Mouse (Mus musculus): ENCODE data around the gene Ptma.
A peak's percentile ranks its signal among the peaks of the same experiment; 100 is the strongest.
"Not testable (repeated sequence)": the region's sequence is repeated elsewhere in the genome, so short reads cannot be mapped to it uniquely, and the experiment has no call there.

Ptma gene

DNA sequence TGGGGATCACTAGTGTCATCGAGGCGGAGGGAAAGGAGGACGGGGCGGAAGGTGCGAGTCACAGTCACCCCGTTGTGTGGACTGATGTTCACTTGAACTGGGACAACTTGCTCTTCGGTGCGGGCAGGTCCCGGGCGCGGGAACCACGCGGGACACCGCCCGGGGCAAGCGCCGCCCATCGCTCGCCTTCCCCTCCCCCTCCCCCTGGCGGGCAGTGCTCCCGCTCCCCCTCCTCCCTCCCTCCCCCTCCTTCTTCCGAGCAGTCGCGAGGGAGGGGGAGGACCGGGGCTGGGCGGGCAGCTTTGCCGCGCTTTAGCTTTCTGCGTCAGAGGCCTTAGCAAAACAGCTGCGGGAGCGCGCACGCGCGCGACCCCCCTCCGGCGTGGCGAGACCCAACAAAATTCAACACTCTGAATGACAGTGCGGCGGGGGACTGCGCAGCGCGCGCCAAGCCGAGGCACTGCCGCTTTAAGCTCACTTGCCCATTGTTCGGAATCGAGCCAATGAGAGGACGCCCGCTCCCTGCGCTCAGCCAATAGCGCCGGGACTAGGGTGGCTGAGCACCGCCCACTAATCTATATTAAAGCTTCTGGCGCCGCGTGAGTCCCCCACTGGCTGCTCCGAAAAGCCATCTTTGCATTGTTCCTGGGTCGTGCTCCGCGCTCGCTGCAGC lies at the start of gene Ptma:
TSS of gene Ptma (plus strand) at position 611 of the 673 bp plus-strand sequence.
- peak; percentile 99 to 100 for DNase-seq

DNA sequence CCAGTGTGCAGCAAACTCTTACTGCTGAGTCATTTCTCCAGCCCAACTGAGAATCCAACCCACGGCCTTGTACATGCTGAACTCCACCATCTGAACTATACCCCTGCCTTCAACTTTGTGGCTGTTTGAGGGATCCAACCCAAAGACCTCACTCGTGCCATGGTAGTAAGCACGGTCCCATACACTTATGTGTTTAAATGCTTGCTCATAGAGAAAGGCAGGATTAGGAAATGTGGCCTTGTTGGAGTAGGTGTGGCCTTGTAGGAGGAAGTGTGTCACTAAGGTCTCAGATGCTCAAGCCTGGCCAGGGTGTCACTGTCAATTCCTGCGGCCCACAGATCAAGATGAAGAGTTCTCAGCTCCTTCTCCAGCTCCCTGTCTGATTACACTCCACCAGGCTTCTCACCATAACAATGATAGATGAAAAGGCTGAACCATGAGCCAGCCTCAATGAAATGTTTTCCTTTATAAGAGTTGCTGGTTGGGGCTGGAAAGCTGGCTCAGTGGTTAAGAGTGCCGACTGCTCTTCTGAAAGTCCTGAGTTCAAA lies 48.7 kb upstream of the Ptma start:
- no peak for DNase-seq

DNA sequence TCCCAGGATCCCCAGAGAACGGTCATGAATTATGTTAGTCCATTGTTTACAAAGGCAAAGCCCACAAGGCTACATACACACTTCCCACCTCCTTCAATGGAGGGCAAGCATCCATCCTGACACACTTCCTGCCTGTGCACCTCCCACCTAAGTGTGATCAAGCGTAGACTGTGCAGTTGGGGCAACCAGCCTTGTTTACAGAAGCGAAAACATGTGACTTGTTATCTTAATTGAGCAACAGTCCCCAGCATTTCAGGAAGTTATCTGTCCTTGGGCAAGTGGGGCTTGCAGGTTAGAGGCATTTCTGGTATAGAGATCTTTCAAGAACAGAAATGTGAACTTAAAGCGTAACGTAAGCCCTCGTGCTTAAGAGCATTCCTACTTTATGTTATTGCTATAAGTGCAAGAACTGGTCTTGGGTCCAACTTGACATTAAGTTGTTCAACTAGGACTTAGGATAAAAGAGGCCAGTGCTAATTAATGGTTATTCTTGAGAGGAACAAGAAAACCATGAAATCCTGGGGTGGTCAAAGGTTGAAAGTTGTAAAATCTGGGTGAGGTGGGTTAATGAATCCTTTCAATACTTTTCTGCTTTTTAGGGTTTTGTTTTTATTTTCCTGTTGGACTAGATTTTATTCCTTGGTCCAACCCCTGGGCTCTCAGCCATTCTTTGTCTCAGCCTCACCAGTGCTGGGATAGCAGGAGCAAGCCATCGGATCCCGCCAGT lies 47.3 kb upstream of the Ptma start:
- peak in 1 of 2 experiments; percentile 37 for DNase-seq

DNA sequence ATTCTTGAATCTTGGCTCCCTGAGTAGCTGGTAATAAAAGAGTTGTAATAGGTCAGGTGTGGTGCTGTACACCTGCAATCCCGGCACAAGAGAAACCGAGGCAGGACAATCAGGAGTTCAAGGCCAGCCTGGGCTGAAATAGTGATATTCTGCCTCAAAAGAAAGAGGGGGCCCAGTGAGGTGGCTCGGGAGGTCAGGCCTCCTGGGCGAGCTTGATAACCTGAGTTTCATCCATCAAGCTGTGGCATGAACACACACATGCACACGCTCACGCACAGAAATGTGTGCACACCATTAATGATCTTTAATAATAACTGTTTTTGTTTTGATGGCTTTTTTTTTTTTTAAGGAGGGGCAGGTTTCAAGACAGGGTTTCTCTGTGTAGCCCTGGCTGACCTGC lies 46.2 kb upstream of the Ptma start:
- no peak for DNase-seq

DNA sequence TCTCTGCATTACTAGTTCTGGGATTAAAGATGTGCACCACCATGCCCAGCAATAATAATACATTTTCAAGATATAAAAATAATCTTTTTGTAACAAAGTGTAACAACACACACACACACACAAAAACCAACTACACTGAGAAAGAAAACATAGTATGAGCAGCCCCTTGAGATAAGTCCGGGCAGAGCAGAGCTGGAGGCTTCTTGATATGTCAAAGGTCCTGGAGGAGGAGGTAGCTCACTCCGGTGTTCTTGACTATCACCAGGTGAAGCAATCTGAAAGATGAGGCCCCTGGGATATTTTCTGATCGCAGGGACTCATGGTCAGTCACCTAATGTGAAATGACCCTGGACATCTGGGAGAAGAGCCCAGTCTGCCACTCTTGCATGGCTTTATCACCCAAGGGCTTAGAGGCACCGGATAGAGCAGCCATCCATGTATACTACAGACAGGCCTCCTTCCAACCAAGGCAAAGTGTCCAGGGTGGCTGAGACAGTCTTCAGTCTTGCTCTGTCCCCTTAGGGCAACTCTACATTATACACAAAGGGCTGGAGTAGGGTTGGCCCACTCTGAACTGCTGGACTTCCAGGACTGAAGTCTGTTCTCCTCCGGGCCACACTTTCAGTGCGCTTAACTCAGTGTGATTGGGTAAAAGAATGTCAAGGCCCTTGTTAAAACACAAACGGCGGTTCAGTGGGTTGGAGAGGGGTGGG lies 45.6 kb upstream of the Ptma start:
- no peak for DNase-seq

DNA sequence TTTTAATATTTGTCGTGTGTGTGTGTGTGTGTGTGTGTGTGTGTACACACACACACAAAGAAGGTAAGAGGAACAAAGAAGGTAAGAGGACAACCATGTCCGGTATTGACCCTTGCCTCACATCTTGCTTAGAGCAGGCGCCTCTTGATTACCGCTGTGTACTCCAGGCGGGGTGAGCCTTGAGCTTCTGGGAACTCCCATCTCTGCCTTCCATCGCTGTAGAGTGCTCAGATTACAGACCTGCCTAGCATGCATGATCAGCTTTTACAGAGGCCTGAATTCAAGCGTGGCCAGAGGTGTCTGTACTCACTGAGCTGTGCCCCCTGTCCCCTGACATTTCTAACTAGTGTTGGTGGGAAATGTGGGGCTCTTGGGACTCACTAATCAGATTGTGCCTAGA lies 45.1 kb upstream of the Ptma start:
- DNase-seq = peak in 1 of 2 experiments; percentile 52

DNA sequence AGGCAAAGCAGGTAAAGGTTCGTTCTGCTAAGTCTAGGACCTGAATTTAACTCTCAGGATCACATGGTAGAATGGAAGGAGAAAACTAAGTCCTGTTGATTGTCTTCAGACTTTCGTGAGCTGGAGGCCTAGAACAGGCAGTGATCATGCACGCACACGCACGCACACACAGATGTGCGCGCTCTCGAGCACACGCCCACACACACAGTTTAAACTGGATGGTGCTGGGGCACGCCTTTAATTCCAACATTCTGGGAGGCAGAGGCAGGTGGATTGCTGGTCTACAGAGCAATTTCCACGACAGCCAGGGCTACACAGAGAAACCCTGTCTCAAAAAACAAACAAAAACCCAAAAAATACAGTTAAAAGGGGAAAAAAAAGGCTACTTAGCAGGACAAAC lies 44.2 kb upstream of the Ptma start:
- no peak for DNase-seq

DNA sequence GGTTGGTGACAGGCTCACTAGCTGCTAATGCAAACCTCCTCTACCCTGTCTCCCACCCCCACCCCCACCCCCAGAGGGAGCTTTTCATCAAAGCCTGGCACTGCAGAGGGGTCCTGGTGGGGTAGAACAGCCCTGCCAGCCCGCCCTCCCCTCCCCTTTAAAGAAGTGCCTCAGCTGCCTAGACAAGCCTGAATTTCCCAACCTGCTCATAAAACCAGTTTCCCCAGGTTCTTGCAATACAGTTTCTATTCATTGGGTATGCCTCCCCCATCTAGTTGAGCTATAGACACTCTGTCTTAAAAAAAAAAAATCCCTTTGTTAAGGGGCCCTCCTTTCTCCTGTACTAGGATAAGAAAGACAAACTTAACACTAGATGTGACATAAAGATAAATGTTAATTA lies 43.8 kb upstream of the Ptma start:
- DNase-seq = no peak

DNA sequence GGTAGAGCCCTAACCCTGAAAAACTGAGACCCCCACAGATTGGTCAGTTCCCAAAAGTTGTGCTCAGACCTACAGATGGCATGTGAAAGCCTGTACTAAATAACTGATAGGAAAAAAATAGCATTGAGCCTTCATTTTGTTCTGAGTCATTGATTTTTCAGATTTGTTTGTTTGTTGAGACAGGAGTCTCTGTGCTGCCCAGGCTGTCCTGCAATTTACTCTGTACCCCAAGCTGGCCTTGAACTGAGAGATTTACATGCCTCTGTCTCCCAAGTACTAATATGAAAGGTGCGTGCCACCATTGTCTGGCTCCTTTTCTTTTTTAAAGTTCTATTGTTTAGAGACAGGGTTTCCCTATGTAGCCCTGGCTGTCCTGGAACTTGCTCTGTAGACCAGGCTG lies 41.2 kb upstream of the Ptma start:
- no peak for DNase-seq

DNA sequence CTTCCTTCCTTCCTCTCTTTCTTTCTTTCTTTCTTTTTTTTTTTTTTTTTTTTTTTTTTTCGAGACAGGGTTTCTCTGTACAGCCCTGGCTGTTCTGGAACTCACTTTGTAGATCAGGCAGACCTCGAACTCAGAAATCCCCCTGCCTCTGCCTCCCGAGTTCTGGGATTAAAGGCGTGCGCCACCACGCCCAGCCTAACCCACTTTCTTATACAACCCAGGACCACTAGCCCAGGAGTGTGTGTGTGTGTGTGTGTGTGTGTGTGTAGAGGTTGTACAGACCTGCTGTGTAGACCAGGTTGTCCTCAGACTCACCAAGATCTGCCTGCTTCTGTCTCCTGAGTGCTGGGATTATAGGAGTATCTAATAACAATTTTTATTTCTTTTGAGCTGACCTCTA lies 40.7 kb upstream of the Ptma start:
- not testable (repeated sequence) for DNase-seq

DNA sequence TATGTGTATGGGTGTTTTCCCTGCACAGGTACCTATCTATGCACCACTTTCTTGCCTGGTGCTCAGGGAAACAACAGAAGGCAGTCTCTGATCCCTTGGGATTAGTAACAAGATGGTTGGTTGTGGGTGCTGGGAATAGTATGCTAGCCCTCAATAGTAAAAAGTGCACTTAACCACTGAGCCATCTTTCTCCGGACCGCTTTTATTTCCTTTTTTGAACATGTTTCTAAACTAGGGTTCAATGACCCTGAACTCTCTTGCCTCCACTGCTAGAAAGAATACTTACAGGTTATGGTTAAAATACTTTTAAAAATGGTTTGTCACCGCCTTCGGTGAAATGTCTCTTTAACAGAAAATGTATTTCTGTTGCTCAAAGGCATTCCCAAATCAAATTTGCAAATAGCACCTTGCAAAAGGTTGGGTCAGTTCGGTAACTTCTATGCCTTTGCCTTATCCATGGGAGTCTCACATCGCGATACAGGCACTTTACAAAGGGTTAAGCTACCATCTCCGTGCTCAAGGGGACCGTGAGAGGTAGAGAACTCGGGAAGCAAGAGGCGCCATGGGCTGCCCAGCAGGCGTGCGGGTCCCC lies 39.7 kb upstream of the Ptma start:
- DNase-seq = no peak

DNA sequence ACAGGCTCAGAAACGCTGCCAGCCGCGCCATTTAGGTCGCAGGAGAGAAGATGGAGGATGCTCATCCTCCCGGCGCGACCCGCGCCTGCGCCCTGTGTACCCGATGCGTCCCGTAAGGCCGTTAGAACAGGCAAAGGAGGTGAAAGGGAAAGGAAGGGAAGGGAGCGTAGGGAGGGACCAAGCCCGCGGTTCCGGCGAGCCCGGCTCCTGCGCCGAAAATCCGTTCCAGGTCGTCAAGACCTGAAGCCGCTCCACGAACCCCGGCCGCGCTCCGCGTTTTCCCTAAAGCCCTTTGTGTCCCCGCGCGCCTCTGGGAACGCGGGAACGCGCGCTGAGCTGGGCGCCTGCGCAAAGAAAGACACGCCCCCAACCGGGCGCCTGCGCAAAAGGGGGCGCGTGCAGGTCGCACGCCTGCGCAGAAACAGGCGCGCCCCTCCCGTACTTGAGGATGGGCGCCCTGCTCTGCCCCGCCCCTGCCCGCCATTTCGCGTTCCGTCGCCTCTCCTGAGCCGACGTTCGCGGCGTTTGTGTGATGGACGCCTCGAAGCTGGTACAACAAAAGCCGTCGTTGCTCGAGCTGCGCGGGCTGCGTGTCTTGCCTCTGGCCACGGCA lies 39.1 kb upstream of the Ptma start:
- DNase-seq = peak; percentile 99

DNA sequence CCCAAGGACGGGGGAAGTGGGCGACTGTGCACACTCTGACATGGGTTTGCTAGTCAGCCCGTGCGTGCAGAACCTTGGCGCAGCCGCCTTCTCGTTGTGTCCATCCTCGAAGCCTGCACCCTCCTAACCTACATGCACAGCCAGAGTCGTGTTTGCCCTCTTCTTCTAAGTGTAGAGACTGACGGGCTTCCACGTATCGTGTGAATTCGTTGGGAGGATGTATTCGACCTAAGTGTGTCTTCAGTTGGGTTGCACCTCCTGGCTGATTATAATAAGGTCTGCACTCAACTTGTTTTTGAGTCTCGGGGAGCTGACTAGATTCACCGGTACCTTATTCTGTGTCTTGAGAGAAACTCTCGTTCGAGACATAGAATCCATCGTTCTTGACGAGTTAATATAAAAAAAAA lies 38.6 kb upstream of the Ptma start:
- no peak for DNase-seq

DNA sequence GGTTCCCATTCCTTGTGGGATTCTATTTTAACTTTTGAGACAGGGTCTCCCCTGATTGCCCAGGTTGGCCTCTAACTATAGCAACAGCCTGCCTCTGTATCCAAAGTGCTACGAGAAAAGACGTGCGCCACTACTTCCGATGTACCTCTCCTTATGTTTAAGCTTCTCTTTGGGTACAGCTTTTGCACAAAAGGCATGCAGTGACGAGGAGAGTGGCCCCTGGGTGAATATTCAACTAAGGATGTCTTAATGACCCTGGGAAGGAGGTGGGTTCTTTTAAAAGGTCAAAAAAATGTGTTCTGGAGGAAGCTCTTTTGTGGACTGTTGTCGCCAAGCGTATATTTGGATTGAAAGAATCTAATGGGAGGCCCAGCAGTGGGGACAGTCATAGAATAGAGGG lies 38.2 kb upstream of the Ptma start:
- peak; percentile 52 to 64 for DNase-seq

DNA sequence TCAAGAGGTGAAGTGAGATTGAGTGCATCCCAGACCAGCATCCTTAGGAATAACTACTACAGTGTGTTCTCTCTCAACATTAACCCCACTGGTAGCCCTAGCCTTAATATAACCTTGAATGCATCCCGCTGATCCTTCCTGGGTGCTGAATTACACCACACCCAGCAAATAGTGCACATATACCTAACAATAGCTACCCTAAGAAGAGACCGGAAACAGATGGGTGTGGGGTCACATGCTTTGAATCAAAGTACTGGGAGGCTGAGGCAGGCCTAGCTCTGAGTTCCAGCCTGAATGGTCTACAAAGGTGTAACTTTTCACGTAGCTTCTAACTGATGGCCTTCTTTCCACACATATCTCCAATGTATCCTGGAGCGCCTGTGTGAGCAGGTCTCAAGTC lies 37.8 kb upstream of the Ptma start:
- no peak for DNase-seq

DNA sequence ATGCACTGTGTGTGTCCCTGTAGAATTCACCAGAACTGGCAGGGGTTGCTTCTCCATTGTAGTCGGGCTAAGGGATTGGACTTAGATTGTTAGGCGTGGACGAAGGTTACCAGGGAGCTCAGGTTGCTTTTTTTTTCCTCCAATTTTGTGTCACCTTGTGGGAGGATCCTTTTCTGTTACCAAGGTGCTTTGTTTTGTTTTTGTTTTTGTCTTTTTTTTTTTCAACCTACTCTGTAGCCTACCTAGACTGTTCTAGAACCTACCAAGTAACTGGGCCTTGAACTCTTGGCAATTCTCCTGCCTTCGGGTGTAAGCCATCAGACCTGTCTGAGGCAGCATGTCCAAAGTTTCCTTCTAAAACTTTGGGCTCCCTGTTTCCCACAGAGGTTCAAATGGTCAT lies 36.6 kb upstream of the Ptma start:
- no peak for DNase-seq

DNA sequence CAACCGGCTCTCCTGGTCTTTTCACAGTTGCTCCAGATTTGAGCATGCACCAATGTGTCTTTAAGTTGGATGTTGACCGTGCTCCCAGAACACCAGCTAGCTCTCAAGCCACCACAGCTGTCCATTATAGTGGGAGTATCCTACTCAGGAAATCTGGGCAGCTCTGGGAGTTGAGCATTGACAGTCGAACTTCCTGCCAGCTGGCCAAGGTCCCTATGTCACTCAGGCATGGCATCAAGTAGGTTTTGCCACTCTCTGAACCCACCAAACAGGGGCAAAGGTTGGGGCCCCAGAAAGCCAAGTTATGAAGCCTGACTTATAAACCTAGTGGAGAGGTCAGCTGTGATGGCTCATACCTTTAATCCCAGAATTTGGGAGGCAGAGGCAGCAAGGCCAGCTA lies 35.8 kb upstream of the Ptma start:
- peak; percentile 78 to 88 for DNase-seq

DNA sequence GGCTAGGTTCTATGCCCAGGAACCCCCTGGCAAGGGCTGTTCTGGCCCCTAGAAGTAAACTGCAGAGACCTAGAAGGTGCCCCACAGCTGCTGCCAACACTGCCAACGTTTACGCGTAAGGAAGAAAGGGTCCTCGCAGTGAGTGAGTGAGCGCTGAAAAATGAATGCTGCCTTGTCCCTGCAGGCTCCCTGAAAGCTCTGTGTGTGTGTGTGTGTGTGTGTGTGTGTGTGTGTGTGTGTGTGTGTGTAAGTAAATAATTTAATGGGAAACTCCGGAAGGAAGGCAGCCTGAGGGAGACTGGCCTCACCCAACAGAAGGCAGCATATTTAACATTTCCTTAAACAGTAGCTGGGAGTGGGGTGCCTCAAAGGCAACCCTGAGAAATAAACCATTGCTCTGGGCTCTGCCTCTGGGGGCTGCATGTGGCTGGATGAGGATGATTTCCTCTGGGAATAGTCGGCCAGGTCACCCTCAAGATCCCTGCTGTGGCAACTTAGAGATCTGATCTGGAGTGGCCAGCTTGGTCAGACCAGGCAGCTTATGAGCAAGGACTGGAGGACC lies 34.9 kb upstream of the Ptma start:
- peak; percentile 40 to 56 for DNase-seq

DNA sequence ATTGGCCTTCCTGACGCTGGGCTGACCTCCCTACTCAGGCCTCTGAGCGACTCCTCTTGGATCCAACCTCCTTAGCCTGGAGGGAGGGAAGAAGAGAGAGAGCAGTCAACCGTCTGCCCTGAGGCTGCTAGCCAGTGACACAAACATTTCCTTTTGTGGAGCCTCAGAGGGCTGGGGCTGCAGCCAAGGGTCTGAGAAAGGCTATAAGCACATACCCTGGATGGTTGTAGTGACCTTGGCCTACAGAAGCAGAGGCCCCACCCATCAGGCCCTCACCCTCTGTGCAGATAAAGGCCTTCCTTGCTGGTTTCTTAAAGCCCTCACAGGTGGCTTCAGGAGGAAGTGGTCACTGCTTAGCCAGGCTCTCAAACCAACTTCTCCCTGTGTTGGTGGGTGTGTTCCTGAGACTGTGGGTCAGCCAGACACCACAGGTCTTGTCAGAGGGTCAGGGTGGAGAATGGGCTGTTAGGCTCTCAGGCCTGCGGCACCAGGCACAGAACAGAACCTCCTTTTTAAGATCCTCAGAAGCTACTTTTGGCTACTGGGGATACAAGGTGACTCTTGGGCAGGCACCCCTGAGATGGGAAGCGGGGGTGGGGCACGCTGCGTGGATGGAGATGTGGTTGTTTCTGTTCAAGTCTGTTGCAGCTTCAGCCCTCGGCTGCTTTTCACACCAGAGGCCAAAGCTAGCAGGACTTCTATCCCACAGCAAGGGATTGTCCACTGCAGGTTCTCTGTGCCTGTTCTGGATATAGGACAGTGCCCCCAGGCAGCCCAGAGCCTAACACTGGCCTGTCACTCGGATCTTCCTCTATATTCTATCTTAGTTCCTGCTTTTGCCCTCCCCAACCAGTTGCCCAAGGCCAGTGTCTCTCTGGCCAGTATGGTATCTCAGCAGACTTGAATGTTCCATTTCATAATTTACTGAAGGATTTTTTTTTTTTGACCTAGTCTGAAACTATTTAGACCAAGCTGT lies 34.1 kb upstream of the Ptma start:
- DNase-seq = peak; percentile 55 to 68

DNA sequence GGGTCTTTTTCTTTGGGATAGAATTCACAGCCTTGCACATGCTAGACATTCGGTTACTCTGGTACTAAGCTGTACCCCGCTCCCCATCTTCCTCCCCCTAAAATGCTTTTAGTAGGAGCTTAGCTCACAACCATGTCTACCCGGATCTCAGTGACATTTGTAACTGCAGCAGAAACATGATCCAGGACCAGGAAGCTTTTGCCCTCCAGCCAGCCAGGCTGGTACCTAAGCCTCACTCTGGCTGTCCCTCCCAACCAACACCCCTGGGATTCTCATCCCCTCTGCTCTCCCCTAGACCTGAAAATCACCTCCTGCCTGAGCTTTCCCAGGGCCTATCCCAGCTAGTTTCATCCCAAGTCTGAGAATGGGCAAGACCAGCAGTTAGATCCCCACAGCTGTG lies 32.7 kb upstream of the Ptma start:
- no peak for DNase-seq

DNA sequence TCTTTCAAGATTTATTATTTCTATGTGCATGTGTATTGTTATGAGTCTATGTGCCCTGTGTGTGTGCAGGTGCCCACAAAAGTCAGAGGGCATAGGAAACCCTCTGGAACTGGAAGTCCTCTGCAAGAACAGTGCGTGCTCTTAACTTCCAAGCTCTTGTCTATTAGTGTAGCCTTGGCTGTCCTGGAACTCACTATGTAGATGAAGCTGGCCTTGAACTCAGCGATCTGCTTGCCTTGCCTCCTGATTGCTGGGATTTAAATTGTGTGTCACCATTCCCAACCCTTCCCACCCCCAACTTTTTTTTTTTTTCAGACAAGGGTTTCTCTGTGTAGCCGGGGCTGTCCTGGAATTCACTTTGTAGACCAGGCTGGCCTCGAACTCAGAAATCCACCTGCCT lies 30.2 kb upstream of the Ptma start:
- no peak for DNase-seq

All from kidney, postnatal 25 days (tissue).